Mouse (Mus musculus): ENCODE data around the gene Mbd6. TPM values are rescaled to one million over a fixed set of nuclear protein-coding genes. Genes with fewer than 3 reads are reported as not detected.

Mbd6 gene
- 8.6 TPM for polyA plus RNA-seq (2017; shearing (Covaris generic))

GRCm38 (mm10) chr10:127288800-127289572 lies at the start of gene Mbd6:
Gene Mbd6, minus strand, starts transcription at chr10:127289018.

GRCm38 (mm10) chr10:127321621-127322020 lies 32.8 kb upstream of the Mbd6 start, which contains the start of gene Arhgap9:
Gene Arhgap9, plus strand, starts transcription at chr10:127321964.

GRCm38 (mm10) chr10:127311476-127312355 lies 22.9 kb upstream of the Mbd6 start, which contains the start of gene Mars:
Gene Mars, minus strand, starts transcription at chr10:127311786.

GRCm38 (mm10) chr10:127266112-127267091 lies 22.4 kb downstream of the Mbd6 start, which contains the start of gene Dctn2:
Gene Dctn2, plus strand, starts transcription at chr10:127266368.

DNA sequence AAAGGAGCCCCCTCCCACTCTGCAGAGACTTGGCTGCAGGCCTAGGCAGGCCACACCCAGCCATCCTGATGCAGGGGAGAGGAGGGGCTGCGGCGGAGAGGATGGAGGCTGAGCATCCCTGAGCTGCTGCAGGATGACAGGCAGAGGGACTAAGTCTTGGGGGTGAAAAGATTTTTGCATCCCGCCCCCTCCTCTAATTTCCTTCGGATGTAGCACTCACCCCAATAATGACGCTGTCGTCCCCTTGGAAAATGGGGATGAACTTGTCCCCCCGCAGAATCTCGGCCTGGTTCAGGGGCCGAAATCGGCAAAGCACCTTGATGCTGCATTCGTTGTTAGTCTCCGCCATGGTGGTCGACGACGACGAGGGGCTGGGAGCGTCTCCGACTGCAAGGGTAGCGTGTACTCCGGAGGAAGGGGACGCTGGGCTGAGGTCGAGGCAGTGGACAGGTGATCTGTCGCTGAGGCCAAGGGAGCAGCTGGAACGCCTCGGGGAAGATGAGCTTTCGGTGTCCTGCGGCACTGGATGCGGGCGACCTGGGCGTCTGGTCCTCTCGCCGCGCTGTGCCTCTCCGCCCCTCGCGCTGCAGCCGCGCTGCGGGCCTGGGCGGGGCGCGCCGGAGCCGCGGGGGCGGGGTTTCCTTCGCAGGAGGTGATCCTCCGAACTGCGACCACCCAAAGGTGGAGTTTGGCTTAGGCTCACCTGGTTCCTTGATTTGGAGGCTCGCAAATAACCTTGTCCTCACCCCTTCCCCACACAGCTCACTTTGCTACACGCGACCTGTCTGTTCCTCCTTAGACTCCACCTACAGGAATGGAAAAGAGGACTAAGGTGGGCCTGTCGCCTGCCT lies 26.0 kb downstream of the Mbd6 start, which contains the start of gene Kif5a:
Kif5a (minus strand) TSS at position 801 of the 851 bp plus-strand sequence.

Other genes with a start within 250 kb of the Mbd6 start
- gene Mettl1, start 247.6 kb downstream of the Mbd6 start, polyA plus RNA-seq (2017; shearing (Covaris generic)): 25.5 TPM
- gene Eef1akmt3, start 247.5 kb downstream of the Mbd6 start, polyA plus RNA-seq (2017; shearing (Covaris generic)): not detected
- gene Cyp27b1, start 240.8 kb downstream of the Mbd6 start, polyA plus RNA-seq (2017; shearing (Covaris generic)): not detected
- 1.1 TPM for gene March9, start 228.8 kb downstream of the Mbd6 start, polyA plus RNA-seq (2017; shearing (Covaris generic))
- 124 TPM for gene Cdk4, start 225.5 kb downstream of the Mbd6 start, polyA plus RNA-seq (2017; shearing (Covaris generic))
- gene Tspan31, start 218.8 kb downstream of the Mbd6 start, polyA plus RNA-seq (2017; shearing (Covaris generic)): 25.6 TPM
- gene Agap2, start 213.7 kb downstream of the Mbd6 start, polyA plus RNA-seq (2017; shearing (Covaris generic)): 18.8 TPM
- gene Os9, start 167.9 kb downstream of the Mbd6 start, polyA plus RNA-seq (2017; shearing (Covaris generic)): 122 TPM
- gene B4galnt1, start 123.8 kb downstream of the Mbd6 start, polyA plus RNA-seq (2017; shearing (Covaris generic)): 512 TPM
- 7.0 TPM for gene Slc26a10, start 108.4 kb downstream of the Mbd6 start, polyA plus RNA-seq (2017; shearing (Covaris generic))
- gene Arhgef25, start 98.9 kb downstream of the Mbd6 start, polyA plus RNA-seq (2017; shearing (Covaris generic)): not detected
- gene Dtx3, start 93.3 kb downstream of the Mbd6 start, polyA plus RNA-seq (2017; shearing (Covaris generic)): 49.2 TPM
- 25.0 TPM for gene Pip4k2c, start 77.4 kb downstream of the Mbd6 start, polyA plus RNA-seq (2017; shearing (Covaris generic))
- gene Kif5a, start 25.7 kb downstream of the Mbd6 start, polyA plus RNA-seq (2017; shearing (Covaris generic)): not detected
- 83.7 TPM for gene Dctn2, start 22.6 kb downstream of the Mbd6 start, polyA plus RNA-seq (2017; shearing (Covaris generic))
- 62.5 TPM for gene Mars, start 22.8 kb upstream of the Mbd6 start, polyA plus RNA-seq (2017; shearing (Covaris generic))
- gene Arhgap9, start 32.9 kb upstream of the Mbd6 start, polyA plus RNA-seq (2017; shearing (Covaris generic)): 264 TPM
- gene Gli1, start 53.0 kb upstream of the Mbd6 start, polyA plus RNA-seq (2017; shearing (Covaris generic)): 0.47 TPM
- not detected for gene Inhbe, start 65.4 kb upstream of the Mbd6 start, polyA plus RNA-seq (2017; shearing (Covaris generic))
- not detected for gene Inhbc, start 81.4 kb upstream of the Mbd6 start, polyA plus RNA-seq (2017; shearing (Covaris generic))
- gene R3hdm2, start 91.3 kb upstream of the Mbd6 start, polyA plus RNA-seq (2017; shearing (Covaris generic)): 33.6 TPM
- gene Stac3, start 212.7 kb upstream of the Mbd6 start, polyA plus RNA-seq (2017; shearing (Covaris generic)): not detected
- not detected for gene Ndufa4l2, start 225.9 kb upstream of the Mbd6 start, polyA plus RNA-seq (2017; shearing (Covaris generic))
- gene Shmt2, start 233.4 kb upstream of the Mbd6 start, polyA plus RNA-seq (2017; shearing (Covaris generic)): 85.1 TPM
- gene Nxph4, start 245.5 kb upstream of the Mbd6 start, polyA plus RNA-seq (2017; shearing (Covaris generic)): not detected

All from naive thymus-derived CD4-positive, alpha-beta T cell, adult 5 months (primary cell).